Mouse (Mus musculus) embryonic fibroblast, embryonic 13.5 days (primary cell): Measurements from ENCODE around the gene Rhot2.

Experiments used
- CTCF ChIP-seq: IDR thresholded peaks from 2 replicates; pipeline ENCODE4 v1.5.1; 2011; ENCODE audit warnings: mild to moderate bottlenecking, control low read depth, low read length, moderate library complexity, borderline replicate concordance; ENCODE audit not compliant: insufficient read depth
- POLR2A ChIP-seq: IDR thresholded peaks from 2 replicates; pipeline ENCODE4 v1.6.1; 2011; ENCODE audit warnings: low read depth, mild to moderate bottlenecking, control low read depth, low read length, moderate library complexity

- TF ChIP-seq CTCF (no peak), POLR2A (no peak)
These were observed 2.1 kb downstream of the Rhot2 start for GRCm38 (mm10) chr17:25842509-25842908.
